Mouse (Mus musculus): ENCODE measurements around the gene Oxct2a. TPM values are rescaled to one million over a fixed set of nuclear protein-coding genes. Genes with fewer than 3 reads are reported as not detected.
"Not testable (repeated sequence)": the region's sequence is repeated elsewhere in the genome, so short reads cannot be mapped to it uniquely, and the experiment has no call there.

The Oxct2a gene
- polyA plus RNA-seq, 1 experiment from 2014 or later = not detected

- 51% methylated on average over 3 of the region's 3 CpGs for WGBS
- no peak overlapping the region for H3K27ac ChIP-seq
Measured at GRCm38 (mm10) chr4:123308292-123308691, 15.1 kb downstream of the Oxct2a start.

GRCm38 (mm10) chr4:123306999-123307398 lies 16.4 kb downstream of the Oxct2a start:
- H3K4me2 ChIP-seq = no peak overlapping the region
- H3K4me3 ChIP-seq (replicated peaks) = no peak overlapping the region
- H3K27ac ChIP-seq = no peak overlapping the region
- H3K4me1 ChIP-seq = no peaks in the 10 kb centered on the region
- 0 out of 2 replicates have a peak, but pooled peaks cover 4% of the 10 kb centered on the region for H3K9me3 ChIP-seq (replicated peaks)
- 85% methylated on average over 10 of the region's 10 CpGs for WGBS
- ATAC-seq (replicated peaks; ENCODE audit: low FRiP score) = no peak
- no peak overlapping the region for H3K9ac ChIP-seq
- H3K36me3 ChIP-seq = peaks cover 32% of the 10 kb centered on the region
- no peaks in the 10 kb centered on the region for H3K27me3 ChIP-seq

More at GRCm38 (mm10) chr4:123308292-123308691, 15.1 kb downstream of the Oxct2a start:
- no peak overlapping the region for H3K4me2 ChIP-seq
- no peak for ATAC-seq (replicated peaks; ENCODE audit: low FRiP score)
- H3K4me3 ChIP-seq (replicated peaks) = no peak overlapping the region
- H3K4me1 ChIP-seq = no peaks in the 10 kb centered on the region
- 0 out of 2 replicates have a peak, but pooled peaks cover 4% of the 10 kb centered on the region for H3K9me3 ChIP-seq (replicated peaks)
- H3K27me3 ChIP-seq = no peaks in the 10 kb centered on the region
- peaks cover 19% of the 10 kb centered on the region for H3K36me3 ChIP-seq
- H3K9ac ChIP-seq = no peak overlapping the region

- Histone ChIP-seq H3K4me1 (no peaks in the 10 kb centered on the region), H3K36me3 (peaks cover 44% of the 10 kb centered on the region)
- WGBS = 24% methylated on average over 3 of the region's 3 CpGs
Measured at GRCm38 (mm10) chr4:123305789-123306188, 17.6 kb downstream of the Oxct2a start.

DNA sequence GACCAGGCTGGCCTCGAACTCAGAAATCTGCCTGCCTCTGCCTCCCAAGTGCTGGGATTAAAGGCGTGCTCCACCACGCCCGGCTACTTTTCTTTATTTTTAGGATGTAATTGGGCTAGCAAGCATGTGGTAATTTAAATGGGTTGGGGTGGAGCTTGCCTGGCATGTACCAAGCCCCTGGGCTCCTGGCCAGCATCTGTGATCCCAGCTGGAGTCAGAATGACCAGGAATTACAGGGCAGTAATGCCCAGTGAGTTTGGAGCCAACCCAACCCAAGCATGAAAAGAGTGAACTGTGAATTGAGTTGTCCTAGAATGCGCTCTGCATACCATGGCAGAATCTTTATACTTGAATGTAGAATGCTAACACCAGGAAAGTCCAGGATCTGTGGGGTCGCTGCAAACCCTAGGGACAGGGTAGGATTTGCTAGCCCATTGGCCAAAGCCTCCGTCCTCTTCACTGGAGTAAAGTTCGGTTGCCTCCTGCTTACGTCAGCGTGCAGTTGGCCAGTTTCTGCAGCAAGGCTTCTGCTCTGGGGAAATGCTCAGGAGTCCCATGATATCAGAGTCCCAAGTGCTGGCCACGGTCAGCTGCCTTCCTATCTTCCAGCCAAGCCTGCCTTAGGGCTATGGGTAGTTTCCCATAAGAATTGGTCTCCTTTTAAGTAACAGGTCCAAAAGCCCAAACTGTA lies 24.3 kb downstream of the Oxct2a start:
- Histone ChIP-seq H3K4me1 (no peaks in the 10 kb centered on the region), H3K9ac (no peak overlapping the region), H3K4me2 (no peak overlapping the region), H3K27me3 (no peaks in the 10 kb centered on the region), H3K9me3 (replicated peaks) (0 out of 2 replicates have a peak, but pooled peaks cover 4% of the 10 kb centered on the region), H3K27ac (no peak overlapping the region), H3K4me3 (replicated peaks) (no peak overlapping the region), H3K36me3 (peaks cover 98% of the 10 kb centered on the region)
- 96% methylated on average over 11 of the region's 11 CpGs for WGBS
- ATAC-seq (replicated peaks; ENCODE audit: low FRiP score) = no peak

More at GRCm38 (mm10) chr4:123305789-123306188, 17.6 kb downstream of the Oxct2a start:
- Histone ChIP-seq H3K27ac (no peak overlapping the region), H3K4me2 (no peak overlapping the region), H3K27me3 (no peaks in the 10 kb centered on the region), H3K9me3 (replicated peaks) (0 out of 2 replicates have a peak, but pooled peaks cover 4% of the 10 kb centered on the region), H3K9ac (no peak overlapping the region), H3K4me3 (replicated peaks) (no peak overlapping the region)
- ATAC-seq (replicated peaks; ENCODE audit: low FRiP score) = peak; percentile 26; the same call in 1 of the 2 replicates

GRCm38 (mm10) chr4:123298226-123298625 lies 25.2 kb downstream of the Oxct2a start:
- H3K9ac ChIP-seq = no peak overlapping the region
- no peak for ATAC-seq (replicated peaks; ENCODE audit: low FRiP score)
- no peaks in the 10 kb centered on the region for H3K27me3 ChIP-seq
- peaks cover 98% of the 10 kb centered on the region for H3K36me3 ChIP-seq
- H3K4me1 ChIP-seq = no peaks in the 10 kb centered on the region
- 71% methylated on average over 4 of the region's 4 CpGs for WGBS
- H3K27ac ChIP-seq = no peak overlapping the region
- H3K9me3 ChIP-seq (replicated peaks) = no peaks in the 10 kb centered on the region
- H3K4me3 ChIP-seq (replicated peaks) = no peak overlapping the region
- no peak overlapping the region for H3K4me2 ChIP-seq

DNA sequence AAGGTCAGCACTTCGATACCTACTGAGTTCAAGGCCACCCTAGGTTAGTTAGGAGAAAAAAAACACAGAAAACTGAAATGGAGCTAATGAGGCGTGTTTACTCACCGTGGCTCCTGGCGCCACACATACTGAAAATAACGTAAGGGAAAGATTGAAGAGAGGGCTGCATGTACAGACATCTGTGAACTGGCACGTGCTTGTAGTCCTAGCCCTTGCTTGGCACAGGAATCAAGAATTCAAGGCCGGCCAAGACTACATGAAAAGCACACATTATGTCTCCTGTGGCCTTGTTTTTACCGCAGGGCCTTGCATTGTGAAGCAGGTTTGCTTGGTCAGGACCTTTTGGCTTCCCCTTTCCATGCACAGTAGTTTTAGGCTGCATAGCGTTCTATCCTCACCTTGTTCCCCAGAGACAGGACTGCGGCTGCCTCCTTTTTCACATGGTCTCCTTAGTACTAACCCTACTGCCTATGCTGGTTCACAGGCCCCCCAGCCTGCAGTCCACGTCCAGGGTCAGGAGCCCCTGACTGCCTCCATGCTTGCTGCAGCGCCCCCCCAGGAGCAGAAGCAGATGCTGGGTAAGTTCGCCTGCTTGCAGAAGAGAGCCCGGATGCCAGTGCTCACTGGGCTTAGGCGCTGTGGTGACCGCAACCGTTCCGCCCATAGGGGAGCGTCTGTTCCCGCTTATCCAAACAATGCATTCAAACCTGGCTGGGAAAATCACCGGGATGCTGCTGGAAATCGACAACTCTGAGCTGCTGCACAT lies 26.1 kb downstream of the Oxct2a start:
- Histone ChIP-seq H3K27ac (no peak overlapping the region), H3K27me3 (no peaks in the 10 kb centered on the region), H3K9ac (no peak overlapping the region), H3K4me3 (replicated peaks) (no peak overlapping the region), H3K4me2 (no peak overlapping the region), H3K36me3 (peaks cover 98% of the 10 kb centered on the region), H3K9me3 (replicated peaks) (no peaks in the 10 kb centered on the region), H3K4me1 (no peaks in the 10 kb centered on the region)
- ATAC-seq (replicated peaks; ENCODE audit: low FRiP score) = no peak
- 93% methylated on average over 22 of the region's 22 CpGs for WGBS

GRCm38 (mm10) chr4:123296148-123296534 lies 27.3 kb downstream of the Oxct2a start:
- no peaks in the 10 kb centered on the region for H3K27me3 ChIP-seq
- H3K9ac ChIP-seq = no peak overlapping the region
- no peak overlapping the region for H3K4me3 ChIP-seq (replicated peaks)
- WGBS = 80% methylated on average over 5 of the region's 5 CpGs
- H3K9me3 ChIP-seq (replicated peaks) = no peaks in the 10 kb centered on the region
- peaks cover 98% of the 10 kb centered on the region for H3K36me3 ChIP-seq
- no peak overlapping the region for H3K4me2 ChIP-seq
- H3K27ac ChIP-seq = no peak overlapping the region
- no peaks in the 10 kb centered on the region for H3K4me1 ChIP-seq
- ATAC-seq (replicated peaks; ENCODE audit: low FRiP score) = no peak

GRCm38 (mm10) chr4:123295516-123296147 lies 27.8 kb downstream of the Oxct2a start:
- H3K27ac ChIP-seq = no peak overlapping the region
- peaks cover 98% of the 10 kb centered on the region for H3K36me3 ChIP-seq
- H3K9me3 ChIP-seq (replicated peaks) = no peaks in the 10 kb centered on the region
- no peak overlapping the region for H3K4me3 ChIP-seq (replicated peaks)
- WGBS = 81% methylated on average over 21 of the region's 21 CpGs
- ATAC-seq (replicated peaks; ENCODE audit: low FRiP score) = no peak
- no peaks in the 10 kb centered on the region for H3K4me1 ChIP-seq
- H3K9ac ChIP-seq = no peak overlapping the region
- H3K27me3 ChIP-seq = no peaks in the 10 kb centered on the region
- no peak overlapping the region for H3K4me2 ChIP-seq

GRCm38 (mm10) chr4:123295026-123295425 lies 28.4 kb downstream of the Oxct2a start:
- not testable (repeated sequence) for H3K4me2 ChIP-seq; ATAC-seq (replicated peaks; ENCODE audit: low FRiP score); H3K9ac ChIP-seq; H3K27me3 ChIP-seq; H3K4me3 ChIP-seq (replicated peaks); H3K4me1 ChIP-seq; H3K27ac ChIP-seq; H3K9me3 ChIP-seq (replicated peaks)
- H3K36me3 ChIP-seq = peaks cover 98% of the 10 kb centered on the region
- WGBS = 90% methylated on average over 15 of the region's 15 CpGs

GRCm38 (mm10) chr4:123293661-123294443 lies 29.6 kb downstream of the Oxct2a start:
- Histone ChIP-seq H3K4me2 (no peak overlapping the region), H3K4me3 (replicated peaks) (no peak overlapping the region), H3K27me3 (no peaks in the 10 kb centered on the region), H3K36me3 (peaks cover 98% of the 10 kb centered on the region), H3K9me3 (replicated peaks) (no peaks in the 10 kb centered on the region), H3K9ac (no peak overlapping the region), H3K4me1 (no peaks in the 10 kb centered on the region), H3K27ac (no peak overlapping the region)
- ATAC-seq (replicated peaks; ENCODE audit: low FRiP score) = no peak
- WGBS = 75% methylated on average over 7 of the region's 7 CpGs

DNA sequence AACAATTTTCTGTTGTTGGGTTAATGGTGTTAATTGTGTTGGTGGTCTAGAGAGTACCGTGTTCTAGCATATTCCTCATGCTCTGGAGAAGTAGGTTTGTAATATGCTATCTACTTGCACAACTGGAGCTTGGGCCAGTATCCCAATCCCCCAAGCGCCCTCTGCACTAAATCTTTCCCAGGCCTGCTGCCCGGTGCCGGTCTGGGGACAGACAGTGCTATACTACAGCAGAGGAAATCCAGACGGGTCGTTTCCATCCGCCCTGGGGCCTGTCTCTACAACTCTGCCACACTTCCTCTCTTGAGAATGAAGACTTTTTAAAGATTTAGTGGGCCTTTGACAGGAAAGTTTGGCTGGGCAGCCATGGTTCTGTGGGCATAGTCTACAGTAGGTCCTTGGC lies 30.4 kb downstream of the Oxct2a start:
- Histone ChIP-seq H3K9me3 (replicated peaks) (no peaks in the 10 kb centered on the region), H3K27ac (no peak overlapping the region), H3K4me2 (no peak overlapping the region), H3K4me1 (no peaks in the 10 kb centered on the region), H3K36me3 (peaks cover 100% of the 10 kb centered on the region), H3K9ac (no peak overlapping the region), H3K27me3 (no peaks in the 10 kb centered on the region), H3K4me3 (replicated peaks) (no peak overlapping the region)
- no peak for ATAC-seq (replicated peaks; ENCODE audit: low FRiP score)
- whole genome bisulfite sequencing = 81% methylated on average over 7 of the region's 7 CpGs
